Mouse (Mus musculus) kidney, postnatal 0 days (tissue): Measurements from ENCODE around the gene Nbea. TPM values are rescaled to one million over a fixed set of nuclear protein-coding genes. Genes with fewer than 3 reads are reported as not detected.

Source experiments
- ATAC-seq: fragments of 200-750 bp; cut with Nextera tagmentation; replicated peaks from 2 replicates; pipeline ENCODE4 v1.8.0; 2017; ENCODE audit warnings: low read depth, moderate number of reproducible peaks, moderate TSS enrichment, moderate library complexity; ENCODE audit not compliant: low FRiP score
- DNase-seq: peaks from one replicate; pipeline ENCODE4 v3.0.0-alpha.2; 2016; ENCODE audit warnings: low spot score
- H3K27ac ChIP-seq: fragments of 300-500 bp; sonication (generic); 2 replicates; pipeline ENCODE4 v1.5.1; 2014; ENCODE audit warnings: mild to moderate bottlenecking
- H3K27me3 ChIP-seq: fragments of 300-500 bp; sonication (generic); 2 replicates; pipeline ENCODE4 v1.6.1; 2014; ENCODE audit warnings: low read length, mixed read lengths; ENCODE audit not compliant: insufficient read depth
- H3K36me3 ChIP-seq: fragments of 300-500 bp; sonication (generic); 2 replicates; pipeline ENCODE4 v1.6.1; 2014; ENCODE audit warnings: low read length, mixed read lengths; ENCODE audit not compliant: insufficient read depth
- H3K4me1 ChIP-seq: fragments of 300-500 bp; sonication (generic); replicated peaks from 2 replicates; pipeline ENCODE4 v1.6.1; 2014; ENCODE audit warnings: antibody characterized with exemption, low read length, mixed read lengths; ENCODE audit not compliant: insufficient read depth
- H3K4me2 ChIP-seq: fragments of 300-500 bp; sonication (generic); 2 replicates; pipeline ENCODE4 v1.6.1; 2014; ENCODE audit warnings: mild to moderate bottlenecking, low read length, moderate library complexity, mixed read lengths
- H3K4me3 ChIP-seq: fragments of 300-500 bp; sonication (generic); replicated peaks from 2 replicates; pipeline ENCODE4 v1.5.1; 2014; ENCODE audit warnings: low read depth, low read length
- H3K9ac ChIP-seq: fragments of 300-500 bp; sonication (generic); 2 replicates; pipeline ENCODE4 v1.6.1; 2014; ENCODE audit warnings: low read depth, low read length
- H3K9me3 ChIP-seq: fragments of 300-500 bp; sonication (generic); replicated peaks from 2 replicates; pipeline ENCODE4 v1.6.1; 2016; ENCODE audit warnings: low read length, inconsistent platforms, mixed read lengths
- CTCF ChIP-seq: IDR thresholded peaks from 2 replicates; pipeline ENCODE4 v1.5.1; 2016; ENCODE audit warnings: antibody characterized with exemption, low read depth, mild to moderate bottlenecking, moderate library complexity
- WGBS: fragments of 180-500 bp; shearing (Covaris S2); extraction: QIAGEN DNeasy Blood & Tissue Kit; methylation state at CpG from one replicate; pipeline ENCODE4 v1.1.7; 2014; 5-methylcytosine and 5-hydroxymethylcytosine counted together
- polyA plus RNA-seq: library from polyadenylated mRNA; unstranded; fragments of >200 nt; fragmentation: Nextera tagmentation; extraction: Ambion mirVana; gene quantifications from 2 replicates; pipeline ENCODE4 v1.2.1, GENCODE M21; 2015

Nbea gene
- polyA plus RNA-seq, 1 experiment from 2014 or later, result 8.6 TPM

GRCm38 (mm10) chr3:55755805-55756601 is 427.5 kb downstream of the Nbea start:
- H3K4me3 ChIP-seq, result no peak overlapping the region
- ATAC-seq (no peak; the same call in 1 of the 2 replicates), DNase-seq (no peak)
- H3K36me3 ChIP-seq, result no peaks in the 10 kb centered on the region
- no peaks in the 10 kb centered on the region for H3K4me1 ChIP-seq
- no peaks in the 10 kb centered on the region for H3K27me3 ChIP-seq
- H3K4me2 ChIP-seq, result no peak overlapping the region
- no peak overlapping the region for H3K27ac ChIP-seq
- no peaks in the 10 kb centered on the region for H3K9me3 ChIP-seq
- H3K9ac ChIP-seq, result no peak overlapping the region
- no peak for TF ChIP-seq CTCF
- WGBS, result 74% methylated on average over 11 of the region's 11 CpGs

DNA sequence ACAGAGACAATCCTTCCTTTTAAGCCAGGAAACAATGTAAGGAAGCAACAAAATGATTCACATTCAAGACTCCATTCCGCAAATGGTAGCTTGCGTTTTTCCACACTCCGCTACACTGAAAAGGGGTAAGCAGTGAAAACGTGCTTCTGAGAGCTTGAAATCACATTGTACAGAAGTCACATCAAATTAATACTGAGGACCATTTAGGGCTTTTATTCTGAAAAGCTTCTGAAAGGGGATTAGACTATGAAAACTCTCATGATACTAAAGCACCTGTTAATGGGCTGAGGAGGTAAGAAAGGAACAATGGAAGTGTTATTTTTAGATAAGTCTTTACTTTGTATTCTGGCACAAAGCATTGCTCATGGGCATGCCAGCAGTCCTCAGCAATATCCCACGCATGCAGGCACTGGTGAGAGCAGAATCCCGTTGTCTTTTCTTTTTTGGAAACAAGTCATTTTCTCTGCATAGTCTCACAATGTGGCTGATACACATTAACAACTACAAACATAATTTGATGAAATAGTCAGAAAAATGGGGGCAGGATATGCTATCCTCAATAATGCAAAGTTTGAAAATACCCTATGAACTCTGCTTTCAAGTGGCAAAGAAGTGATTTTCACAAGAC is 428.4 kb downstream of the Nbea start:
- Histone ChIP-seq H3K36me3 (no peaks in the 10 kb centered on the region), H3K9me3 (no peaks in the 10 kb centered on the region), H3K9ac (no peak overlapping the region), H3K27ac (no peak overlapping the region), H3K4me3 (no peak overlapping the region), H3K27me3 (no peaks in the 10 kb centered on the region), H3K4me2 (no peak overlapping the region), H3K4me1 (no peaks in the 10 kb centered on the region)
- no peak for ATAC-seq
- no peak for DNase-seq
- 81% methylated on average over 6 of the region's 6 CpGs for WGBS
- TF ChIP-seq CTCF, result no peak

- no peak for TF ChIP-seq CTCF
- Histone ChIP-seq H3K4me3 (no peak overlapping the region), H3K4me2 (no peak overlapping the region), H3K9me3 (no peaks in the 10 kb centered on the region), H3K27ac (no peak overlapping the region), H3K36me3 (no peaks in the 10 kb centered on the region), H3K4me1 (no peaks in the 10 kb centered on the region), H3K27me3 (no peaks in the 10 kb centered on the region), H3K9ac (no peak overlapping the region)
- DNase-seq (no peak), ATAC-seq (no peak)
- 95% methylated on average over 6 of the region's 6 CpGs for WGBS
These were observed 429.6 kb downstream of the Nbea start for GRCm38 (mm10) chr3:55753872-55754271.

- WGBS, result 86% methylated on average over 4 of the region's 4 CpGs
- no peaks in the 10 kb centered on the region for H3K4me1 ChIP-seq
- H3K4me2 ChIP-seq, result no peak overlapping the region
- no peak for TF ChIP-seq CTCF
- DNase-seq, result no peak
- H3K9me3 ChIP-seq, result no peaks in the 10 kb centered on the region
- ATAC-seq, result no peak
- H3K27ac ChIP-seq, result no peak overlapping the region
- no peak overlapping the region for H3K4me3 ChIP-seq
- H3K9ac ChIP-seq, result no peak overlapping the region
- H3K27me3 ChIP-seq, result no peaks in the 10 kb centered on the region
- H3K36me3 ChIP-seq, result no peaks in the 10 kb centered on the region
These were observed 430.9 kb downstream of the Nbea start for GRCm38 (mm10) chr3:55752558-55752957.

DNA sequence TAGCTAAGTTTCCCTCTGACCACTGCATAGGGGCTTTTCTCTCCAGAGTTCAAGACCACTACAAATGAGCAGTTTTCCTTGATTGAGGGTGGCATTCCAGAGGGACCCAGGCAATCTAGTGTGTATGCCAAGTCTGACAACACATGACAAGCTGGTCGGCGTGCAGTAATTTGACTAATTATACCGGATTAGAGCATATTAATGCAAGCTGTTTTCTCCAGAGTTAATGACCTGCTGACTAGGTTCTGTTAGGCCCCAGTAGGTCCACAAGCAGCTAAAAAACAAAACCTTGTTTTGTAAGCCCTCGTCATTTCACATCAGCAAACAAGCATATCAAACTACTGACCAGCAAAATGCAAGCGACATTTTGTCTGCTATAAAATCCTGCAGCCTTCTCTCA is 432.1 kb downstream of the Nbea start:
- WGBS, result 57% methylated on average over 5 of the region's 5 CpGs
- no peaks in the 10 kb centered on the region for H3K36me3 ChIP-seq
- H3K9ac ChIP-seq, result no peak overlapping the region
- H3K4me1 ChIP-seq, result no peaks in the 10 kb centered on the region
- no peak for ATAC-seq
- H3K4me2 ChIP-seq, result no peak overlapping the region
- no peaks in the 10 kb centered on the region for H3K27me3 ChIP-seq
- no peak for TF ChIP-seq CTCF
- H3K27ac ChIP-seq, result no peak overlapping the region
- no peak overlapping the region for H3K4me3 ChIP-seq
- no peaks in the 10 kb centered on the region for H3K9me3 ChIP-seq
- DNase-seq, result no peak

DNA sequence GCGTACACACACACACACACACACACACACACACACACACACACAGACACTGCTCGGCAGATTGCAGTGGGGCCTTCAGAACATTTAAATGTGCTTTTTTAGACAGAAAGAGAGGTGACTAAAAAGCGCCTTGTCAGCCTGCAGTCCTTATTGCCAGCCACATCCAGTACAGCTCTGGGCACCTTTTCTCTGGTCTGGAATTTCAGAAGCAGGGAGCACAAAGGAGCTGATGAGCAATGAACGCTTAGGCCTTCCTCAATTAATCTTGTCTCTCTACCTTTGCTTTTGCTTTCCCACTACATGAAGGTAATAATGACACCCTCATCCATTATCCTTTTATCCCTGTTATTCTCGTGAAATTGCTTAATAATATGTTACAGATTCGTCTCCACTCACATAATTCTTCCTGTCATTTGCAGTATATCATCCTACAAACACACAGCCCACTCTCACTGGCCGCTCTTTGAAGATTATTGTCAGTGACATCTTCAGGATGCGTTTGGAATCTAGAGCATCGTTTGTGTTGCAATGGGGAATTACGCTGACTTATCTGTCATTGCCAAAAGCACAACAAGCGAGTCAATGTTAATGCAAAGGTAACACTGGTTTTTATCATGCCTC is 432.9 kb downstream of the Nbea start:
- no peaks in the 10 kb centered on the region for H3K27me3 ChIP-seq
- ATAC-seq, result no peak
- H3K4me2 ChIP-seq, result no peak overlapping the region
- H3K4me3 ChIP-seq, result no peak overlapping the region
- no peaks in the 10 kb centered on the region for H3K4me1 ChIP-seq
- H3K9me3 ChIP-seq, result no peaks in the 10 kb centered on the region
- no peak overlapping the region for H3K27ac ChIP-seq
- WGBS, result 64% methylated on average over 11 of the region's 11 CpGs
- no peaks in the 10 kb centered on the region for H3K36me3 ChIP-seq
- no peak for DNase-seq
- no peak for TF ChIP-seq CTCF
- no peak overlapping the region for H3K9ac ChIP-seq
